Mouse (Mus musculus): Measurements from ENCODE around the gene Olfr555.
"Not testable (repeated sequence)": the region's sequence is repeated elsewhere in the genome, so short reads cannot be mapped to it uniquely, and the experiment has no call there.

Olfr555 gene

GRCm38 (mm10) chr7:102658523-102658922 is at the start of gene Olfr555:
TSS of gene Olfr555 (plus strand) at chr7:102658823.
- DNase-seq (ENCODE audit: low spot score): no peak

- no peak for DNase-seq (ENCODE audit: low spot score)
Observed at GRCm38 (mm10) chr7:102618118-102618517, 40.5 kb upstream of the Olfr555 start, which contains the start of gene Olfr553. TSS of gene Olfr553 (minus strand) at chr7:102618218.

- DNase-seq (ENCODE audit: low spot score): no peak
Observed at GRCm38 (mm10) chr7:102619608-102620007, 39.0 kb upstream of the Olfr555 start.

GRCm38 (mm10) chr7:102620368-102620767 is 38.3 kb upstream of the Olfr555 start:
- not testable (repeated sequence) for DNase-seq (ENCODE audit: low spot score)

GRCm38 (mm10) chr7:102636665-102637064 is 22.0 kb upstream of the Olfr555 start:
- DNase-seq (ENCODE audit: low spot score): no peak

GRCm38 (mm10) chr7:102638132-102638531 is 20.5 kb upstream of the Olfr555 start, which contains the start of gene Olfr554:
TSS of gene Olfr554 (plus strand) at chr7:102638432.
- DNase-seq (ENCODE audit: low spot score): no peak

GRCm38 (mm10) chr7:102644945-102645344 is 13.7 kb upstream of the Olfr555 start:
- not testable (repeated sequence) for DNase-seq (ENCODE audit: low spot score)

GRCm38 (mm10) chr7:102664599-102664998 is 6.0 kb downstream of the Olfr555 start, which contains the start of gene Olfr556:
TSS of gene Olfr556 (plus strand) at chr7:102664899.
- no peak for DNase-seq (ENCODE audit: low spot score)

GRCm38 (mm10) chr7:102665378-102665777 is 6.8 kb downstream of the Olfr555 start:
- DNase-seq (ENCODE audit: low spot score): no peak

GRCm38 (mm10) chr7:102676225-102676624 is 17.6 kb downstream of the Olfr555 start:
- DNase-seq (ENCODE audit: low spot score): no peak

- no peak for DNase-seq (ENCODE audit: low spot score)
Observed at GRCm38 (mm10) chr7:102681916-102682315, 23.3 kb downstream of the Olfr555 start.

GRCm38 (mm10) chr7:102686944-102687501 is 28.4 kb downstream of the Olfr555 start, which contains the start of gene Trim68:
TSS of gene Trim68 (minus strand) at chr7:102687327.
- DNase-seq (ENCODE audit: low spot score): peak; percentile 90

GRCm38 (mm10) chr7:102695358-102696125 is 36.9 kb downstream of the Olfr555 start, which contains the start of gene Olfr557:
TSS of gene Olfr557 (plus strand) at chr7:102695910.
- DNase-seq (ENCODE audit: low spot score): no peak

GRCm38 (mm10) chr7:102698461-102698860 is 39.8 kb downstream of the Olfr555 start:
- DNase-seq (ENCODE audit: low spot score): no peak

- DNase-seq (ENCODE audit: low spot score): no peak
Observed at GRCm38 (mm10) chr7:102701915-102702314, 43.3 kb downstream of the Olfr555 start, which contains the start of gene Olfr558. TSS of gene Olfr558 (plus strand) at chr7:102702215.

All from ovary, postnatal 36 days (tissue).